Mouse (Mus musculus): ENCODE measurements at regions not wholly inside any gene's neighbourhood (a gene's known extent, or its start where the extent isn't known, plus 50 kb on each side); places are given as distances from the start of the nearest gene placed in this dataset.

- no peaks in the 10 kb centered on the region for H3K36me3 ChIP-seq (replicated peaks)
- no peak overlapping the region for H3K4me2 ChIP-seq
- ATAC-seq (ENCODE audit: insufficient read depth), result no peak
- H3K4me3 ChIP-seq (replicated peaks), result no peak overlapping the region
- H3K27ac ChIP-seq (replicated peaks), result no peak overlapping the region
- no peaks in the 10 kb centered on the region for H3K9me3 ChIP-seq (replicated peaks)
- no peaks in the 10 kb centered on the region for H3K27me3 ChIP-seq
- H3K9ac ChIP-seq, result no peak overlapping the region
- 64% methylated on average over 4 of the region's 4 CpGs for WGBS (ENCODE audit: insufficient replicate concordance)
- H3K4me1 ChIP-seq (replicated peaks), result no peaks in the 10 kb centered on the region
Observed at GRCm38 (mm10) chr12:25958584-25958983, 456.5 kb downstream of the Rnf144a start.

- H3K36me3 ChIP-seq (replicated peaks), result no peaks in the 10 kb centered on the region
- H3K9ac ChIP-seq, result no peak overlapping the region
- no peak overlapping the region for H3K27ac ChIP-seq (replicated peaks)
- no peak overlapping the region for H3K4me2 ChIP-seq
- no peaks in the 10 kb centered on the region for H3K27me3 ChIP-seq
- no peaks in the 10 kb centered on the region for H3K4me1 ChIP-seq (replicated peaks)
- H3K4me3 ChIP-seq (replicated peaks), result no peak overlapping the region
- no peaks in the 10 kb centered on the region for H3K9me3 ChIP-seq (replicated peaks)
- 60% methylated on average over 1 of the region's 1 CpGs for WGBS (ENCODE audit: insufficient replicate concordance)
- no peak for ATAC-seq (ENCODE audit: insufficient read depth)
Observed at GRCm38 (mm10) chr12:25957547-25957946, 457.5 kb downstream of the Rnf144a start.

- Histone ChIP-seq H3K27ac (replicated peaks) (no peak overlapping the region), H3K4me2 (no peak overlapping the region), H3K4me1 (replicated peaks) (no peaks in the 10 kb centered on the region), H3K9me3 (replicated peaks) (no peaks in the 10 kb centered on the region), H3K9ac (no peak overlapping the region), H3K27me3 (no peaks in the 10 kb centered on the region), H3K4me3 (replicated peaks) (no peak overlapping the region), H3K36me3 (replicated peaks) (no peaks in the 10 kb centered on the region)
- WGBS (ENCODE audit: insufficient replicate concordance), result 60% methylated on average over 7 of the region's 7 CpGs
- ATAC-seq (ENCODE audit: insufficient read depth), result no peak
Observed at GRCm38 (mm10) chr12:25947107-25947506, 467.9 kb downstream of the Rnf144a start.

GRCm38 (mm10) chr12:25946121-25946520 is 468.9 kb downstream of the Rnf144a start:
- H3K9me3 ChIP-seq (replicated peaks), result no peaks in the 10 kb centered on the region
- H3K9ac ChIP-seq, result no peak overlapping the region
- H3K27ac ChIP-seq (replicated peaks), result no peak overlapping the region
- no peaks in the 10 kb centered on the region for H3K4me1 ChIP-seq (replicated peaks)
- H3K4me2 ChIP-seq, result no peak overlapping the region
- 48% methylated on average over 3 of the region's 3 CpGs for WGBS (ENCODE audit: insufficient replicate concordance)
- no peak for ATAC-seq (ENCODE audit: insufficient read depth)
- no peaks in the 10 kb centered on the region for H3K36me3 ChIP-seq (replicated peaks)
- no peak overlapping the region for H3K4me3 ChIP-seq (replicated peaks)
- H3K27me3 ChIP-seq, result no peaks in the 10 kb centered on the region

GRCm38 (mm10) chr12:25938856-25939255 is 476.2 kb downstream of the Rnf144a start:
- Histone ChIP-seq H3K4me3 (replicated peaks) (no peak overlapping the region), H3K36me3 (replicated peaks) (no peaks in the 10 kb centered on the region), H3K4me1 (replicated peaks) (no peaks in the 10 kb centered on the region), H3K4me2 (no peak overlapping the region), H3K27me3 (no peaks in the 10 kb centered on the region), H3K9ac (no peak overlapping the region), H3K27ac (replicated peaks) (no peak overlapping the region), H3K9me3 (replicated peaks) (no peaks in the 10 kb centered on the region)
- ATAC-seq (ENCODE audit: insufficient read depth), result no peak
- WGBS (ENCODE audit: insufficient replicate concordance), result 69% methylated on average over 6 of the region's 6 CpGs

GRCm38 (mm10) chr12:25934946-25935345 is 480.1 kb downstream of the Rnf144a start:
- H3K27me3 ChIP-seq, result no peaks in the 10 kb centered on the region
- no peak overlapping the region for H3K9ac ChIP-seq
- no peak overlapping the region for H3K27ac ChIP-seq (replicated peaks)
- no peak overlapping the region for H3K4me2 ChIP-seq
- no peaks in the 10 kb centered on the region for H3K4me1 ChIP-seq (replicated peaks)
- 51% methylated on average over 5 of the region's 5 CpGs for WGBS (ENCODE audit: insufficient replicate concordance)
- H3K4me3 ChIP-seq (replicated peaks), result no peak overlapping the region
- H3K36me3 ChIP-seq (replicated peaks), result no peaks in the 10 kb centered on the region
- H3K9me3 ChIP-seq (replicated peaks), result no peaks in the 10 kb centered on the region
- ATAC-seq (ENCODE audit: insufficient read depth), result no peak

GRCm38 (mm10) chr12:25934526-25934925 is 480.5 kb downstream of the Rnf144a start:
- 76% methylated on average over 3 of the region's 3 CpGs for WGBS (ENCODE audit: insufficient replicate concordance)
- H3K9ac ChIP-seq, result no peak overlapping the region
- ATAC-seq (ENCODE audit: insufficient read depth), result no peak
- H3K27me3 ChIP-seq, result no peaks in the 10 kb centered on the region
- no peak overlapping the region for H3K4me2 ChIP-seq
- H3K27ac ChIP-seq (replicated peaks), result no peak overlapping the region
- no peaks in the 10 kb centered on the region for H3K9me3 ChIP-seq (replicated peaks)
- no peak overlapping the region for H3K4me3 ChIP-seq (replicated peaks)
- H3K4me1 ChIP-seq (replicated peaks), result no peaks in the 10 kb centered on the region
- no peaks in the 10 kb centered on the region for H3K36me3 ChIP-seq (replicated peaks)

- ATAC-seq (ENCODE audit: insufficient read depth), result no peak
Observed at GRCm38 (mm10) chr12:25926367-25926766, 488.7 kb downstream of the Rnf144a start.

GRCm38 (mm10) chr12:25924526-25924925 is 490.5 kb downstream of the Rnf144a start:
- Histone ChIP-seq H3K4me2 (no peak overlapping the region), H3K9ac (no peak overlapping the region), H3K27me3 (no peaks in the 10 kb centered on the region), H3K36me3 (replicated peaks) (no peaks in the 10 kb centered on the region), H3K9me3 (replicated peaks) (no peaks in the 10 kb centered on the region), H3K4me1 (replicated peaks) (no peaks in the 10 kb centered on the region), H3K4me3 (replicated peaks) (no peak overlapping the region), H3K27ac (replicated peaks) (no peak overlapping the region)
- WGBS (ENCODE audit: insufficient replicate concordance), result 70% methylated on average over 9 of the region's 9 CpGs
- no peak for ATAC-seq (ENCODE audit: insufficient read depth)

More at GRCm38 (mm10) chr12:25926367-25926766, 488.7 kb downstream of the Rnf144a start:
- Histone ChIP-seq H3K4me1 (replicated peaks) (no peaks in the 10 kb centered on the region), H3K36me3 (replicated peaks) (no peaks in the 10 kb centered on the region), H3K9ac (no peak overlapping the region), H3K27me3 (no peaks in the 10 kb centered on the region), H3K4me3 (replicated peaks) (no peak overlapping the region), H3K9me3 (replicated peaks) (no peaks in the 10 kb centered on the region), H3K4me2 (no peak overlapping the region), H3K27ac (replicated peaks) (no peak overlapping the region)
- 52% methylated on average over 5 of the region's 5 CpGs for WGBS (ENCODE audit: insufficient replicate concordance)

GRCm38 (mm10) chr12:25923772-25924171 is 491.3 kb downstream of the Rnf144a start:
- Histone ChIP-seq H3K36me3 (replicated peaks) (no peaks in the 10 kb centered on the region), H3K27me3 (no peaks in the 10 kb centered on the region), H3K9ac (no peak overlapping the region), H3K4me3 (replicated peaks) (no peak overlapping the region), H3K4me2 (no peak overlapping the region), H3K9me3 (replicated peaks) (no peaks in the 10 kb centered on the region), H3K27ac (replicated peaks) (no peak overlapping the region), H3K4me1 (replicated peaks) (no peaks in the 10 kb centered on the region)
- WGBS (ENCODE audit: insufficient replicate concordance), result 69% methylated on average over 1 of the region's 1 CpGs
- no peak for ATAC-seq (ENCODE audit: insufficient read depth)

- H3K27ac ChIP-seq (replicated peaks), result no peak overlapping the region
- ATAC-seq (ENCODE audit: insufficient read depth), result no peak
- H3K36me3 ChIP-seq (replicated peaks), result no peaks in the 10 kb centered on the region
- H3K4me2 ChIP-seq, result no peak overlapping the region
- no peaks in the 10 kb centered on the region for H3K9me3 ChIP-seq (replicated peaks)
- 52% methylated on average over 1 of the region's 1 CpGs for WGBS (ENCODE audit: insufficient replicate concordance)
- no peaks in the 10 kb centered on the region for H3K4me1 ChIP-seq (replicated peaks)
- H3K9ac ChIP-seq, result no peak overlapping the region
- no peak overlapping the region for H3K4me3 ChIP-seq (replicated peaks)
- no peaks in the 10 kb centered on the region for H3K27me3 ChIP-seq
Observed at GRCm38 (mm10) chr12:25905614-25906013, 509.4 kb downstream of the Rnf144a start.

- Histone ChIP-seq H3K4me1 (replicated peaks) (no peaks in the 10 kb centered on the region), H3K9ac (no peak overlapping the region), H3K27ac (replicated peaks) (no peak overlapping the region), H3K36me3 (replicated peaks) (no peaks in the 10 kb centered on the region), H3K9me3 (replicated peaks) (no peaks in the 10 kb centered on the region), H3K4me2 (no peak overlapping the region), H3K27me3 (no peaks in the 10 kb centered on the region), H3K4me3 (replicated peaks) (no peak overlapping the region)
- WGBS (ENCODE audit: insufficient replicate concordance), result 37% methylated on average over 3 of the region's 3 CpGs
- ATAC-seq (ENCODE audit: insufficient read depth), result no peak
Observed at GRCm38 (mm10) chr12:25896543-25896942, 518.5 kb downstream of the Rnf144a start.
